Mouse (Mus musculus) gastrocnemius, postnatal 4 days (tissue): Measurements from ENCODE around the gene Hist1h2aa. TPM values are rescaled to one million over a fixed set of nuclear protein-coding genes. Genes with fewer than 3 reads are reported as not detected.

Source experiments
- DNase-seq, 2 experiments: peaks; one replicate each; pipeline ENCODE4 v3.0.0; 2021 to 2022; ENCODE audit warnings: low spot score in 2 of 2, mixed read lengths in 2 of 2
- microRNA-seq: library from miRNA; unstranded; fragments of <30 nt; microRNA quantifications from one replicate; pipeline ENCODE4 v1.2.0, GENCODE M21; 2021
- total RNA-seq, 2 experiments: library from RNA; stranded (reverse); gene quantifications; 2 replicates each; pipeline ENCODE4 v1.2.3; 2021

Gene Hist1h2aa
- total RNA-seq, 2 experiments from 2014 or later, result not detected

DNA sequence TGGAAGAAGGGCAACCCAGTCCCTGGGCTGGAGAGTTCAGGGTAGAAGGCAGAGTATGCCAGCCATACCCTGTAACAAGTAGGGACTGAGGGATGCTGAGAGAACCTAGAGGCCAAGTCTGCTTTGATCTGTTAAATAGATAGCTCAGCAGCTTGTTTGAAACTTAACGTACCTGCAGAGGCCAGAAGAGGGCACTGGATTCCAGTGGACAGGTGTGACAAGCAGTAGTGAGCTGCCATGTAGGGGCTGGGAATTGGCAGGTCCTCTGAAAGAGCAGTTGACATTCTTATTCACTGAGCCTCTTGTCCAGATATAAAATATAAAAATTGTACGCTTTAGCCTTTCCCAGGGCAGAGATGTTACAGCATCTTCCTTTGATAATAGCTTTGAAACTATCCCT, 8.6 kb downstream of the Hist1h2aa start:
- DNase-seq, result no peak

DNA sequence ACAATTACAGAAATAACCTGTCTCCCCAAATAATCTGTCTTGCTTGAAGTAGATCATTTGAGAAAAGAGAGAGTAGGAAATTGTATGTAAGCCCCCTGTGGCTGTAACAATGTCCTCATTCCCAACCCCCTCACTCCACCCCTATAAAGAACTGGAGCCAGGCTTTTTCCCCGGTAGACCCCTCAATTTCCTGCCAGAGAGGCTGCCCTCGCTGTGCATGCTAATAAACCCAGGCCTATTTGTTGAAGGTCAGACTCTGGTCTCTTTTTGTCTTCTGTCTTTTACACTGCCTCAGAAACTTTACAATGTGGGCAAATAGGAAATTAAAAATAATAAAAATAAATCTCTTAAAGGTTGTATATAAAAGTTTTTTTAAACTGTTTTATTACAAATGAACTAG, 12.0 kb downstream of the Hist1h2aa start:
- no peak for DNase-seq

DNA sequence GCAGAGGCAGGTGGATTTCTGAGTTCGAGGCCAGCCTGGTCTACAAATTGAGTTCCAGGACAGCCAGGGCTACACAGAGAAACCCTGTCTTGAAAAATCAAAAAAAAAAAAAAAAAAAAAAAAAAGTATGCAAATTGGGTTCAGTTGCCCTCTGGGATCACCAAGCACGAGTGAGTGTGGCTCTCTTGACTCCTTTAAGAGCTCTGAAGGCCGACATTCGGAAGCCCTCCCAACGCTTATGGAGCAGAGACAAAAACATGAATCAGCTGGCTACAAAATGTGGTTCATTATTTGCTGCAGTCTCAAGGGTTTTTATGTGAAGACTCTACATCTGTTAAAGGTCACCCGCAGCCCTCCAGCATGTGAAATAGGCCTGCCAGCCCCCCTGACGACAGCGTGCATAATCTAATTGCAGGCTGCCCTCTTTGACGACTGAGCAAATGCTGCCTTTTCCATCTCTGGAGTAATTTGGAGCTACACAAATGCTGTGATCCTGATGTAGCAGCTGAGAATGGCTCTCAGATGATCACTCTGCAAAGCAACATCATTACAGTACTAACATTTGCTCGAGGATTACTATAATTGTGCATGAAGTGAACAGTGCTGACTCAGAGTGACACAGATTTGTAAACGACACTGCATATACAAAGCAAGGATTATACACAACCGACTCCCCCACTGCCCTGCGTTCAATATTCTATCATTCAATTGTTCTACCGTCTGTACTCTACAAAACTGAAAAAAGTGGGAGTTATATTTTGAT, 15.4 kb downstream of the Hist1h2aa start:
- no peak for DNase-seq

DNA sequence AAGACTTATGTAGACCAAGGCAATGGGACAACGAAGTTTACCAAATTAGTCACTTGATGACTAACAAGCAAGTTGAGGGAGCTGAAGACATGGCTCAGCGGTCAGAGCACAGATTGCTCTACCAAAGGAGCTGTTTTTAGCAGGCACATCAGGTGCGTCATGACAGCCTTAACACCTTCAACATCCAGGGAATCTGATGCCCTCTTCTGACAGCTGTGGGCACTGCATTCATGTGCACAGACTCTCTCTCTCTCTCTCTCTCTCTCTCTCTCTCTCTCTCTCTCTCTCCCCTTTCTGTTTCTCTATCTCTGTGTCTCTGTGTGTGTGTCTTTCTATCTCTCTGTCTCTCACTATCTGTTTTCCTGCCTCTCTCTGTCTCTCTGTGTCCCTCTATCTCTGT, 16.7 kb downstream of the Hist1h2aa start:
- DNase-seq, result no peak

DNA sequence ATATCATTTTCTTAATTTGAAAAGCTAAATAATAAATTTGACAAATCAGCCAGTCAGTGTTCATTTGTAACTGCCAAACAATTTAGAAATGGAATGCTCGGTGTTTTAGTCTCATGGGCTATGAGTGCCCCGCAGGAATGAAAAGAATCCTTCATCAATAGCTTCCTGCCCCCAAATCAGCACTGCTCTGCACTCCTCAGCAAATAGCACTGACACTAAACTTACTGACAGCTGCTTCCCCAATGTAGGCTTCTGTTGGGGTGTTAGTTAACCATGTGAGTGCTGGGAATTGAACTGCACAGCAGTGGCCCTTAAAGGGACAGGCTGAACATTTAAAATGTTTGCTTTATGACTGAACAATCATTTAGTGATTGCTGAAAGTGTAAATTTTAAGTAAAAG, 25.5 kb downstream of the Hist1h2aa start:
- DNase-seq, result no peak

DNA sequence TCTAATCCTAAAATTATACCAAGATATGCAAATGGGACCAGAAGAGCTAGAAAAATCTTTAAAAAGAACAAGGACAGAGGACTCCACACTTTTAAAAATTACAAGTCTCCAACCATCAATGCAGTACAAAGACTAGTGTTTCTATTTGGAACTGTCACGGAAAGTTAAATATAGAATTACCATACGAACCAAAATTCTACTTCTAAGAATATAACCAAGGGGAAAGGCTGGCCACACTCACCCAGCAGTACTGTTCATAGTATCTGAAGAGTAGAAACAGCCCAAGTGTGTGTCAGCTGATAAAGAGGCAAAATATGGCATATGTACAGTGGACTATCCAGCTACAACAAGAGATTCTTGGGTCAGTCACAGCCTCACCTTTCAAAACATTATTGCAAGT, 30.6 kb downstream of the Hist1h2aa start:
- DNase-seq, result no peak

DNA sequence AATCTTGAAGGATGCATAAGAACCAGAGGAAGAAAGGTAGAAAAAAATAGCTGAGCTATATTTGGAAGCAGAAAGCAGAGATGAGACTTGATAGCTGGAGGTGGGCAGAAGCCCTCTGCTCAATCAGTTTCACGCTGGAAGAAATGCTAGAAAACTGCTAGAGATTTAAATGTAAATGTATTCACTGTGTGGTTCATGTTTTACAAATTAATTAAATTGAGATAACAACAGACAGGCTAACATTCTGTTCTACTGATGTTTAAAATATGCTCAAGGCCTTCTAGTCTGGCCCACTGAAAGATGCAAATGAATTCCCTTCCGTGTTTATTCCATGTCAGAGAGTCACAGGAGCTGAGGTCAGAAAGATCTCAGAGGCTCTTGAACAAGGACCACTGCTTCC, 37.6 kb downstream of the Hist1h2aa start:
- DNase-seq, result no peak

DNA sequence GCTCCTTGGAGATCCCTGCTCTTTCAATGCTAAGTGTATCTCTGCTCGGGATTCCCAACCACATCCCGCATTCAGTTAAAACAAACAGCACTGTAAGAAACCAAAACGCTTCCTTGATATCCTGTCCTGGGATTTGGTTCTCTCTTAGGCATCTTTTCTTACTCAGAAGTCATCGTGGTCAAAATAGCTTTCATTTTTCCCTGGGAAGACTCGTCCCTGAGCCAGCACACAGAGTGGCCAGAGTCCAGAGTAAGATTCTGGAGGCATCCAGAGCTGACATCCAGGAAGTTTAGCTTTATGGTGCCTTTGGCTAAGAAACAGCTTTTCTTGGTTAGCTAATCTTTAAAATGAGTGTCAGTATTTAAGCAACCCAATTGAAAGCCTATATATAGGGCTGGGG, 38.0 kb downstream of the Hist1h2aa start:
- DNase-seq, result no peak

Small RNA genes lying within 50 kb of the gene (microRNA-seq; reads per million reads assigned to microRNA genes)
- not detected for gene Gm44344

Other genes starting within 250 kb of the Hist1h2aa start
- 1 to 10 TPM; 1.3 to 1.6 TPM for gene Hist1h1t, start 238.6 kb upstream of the Hist1h2aa start, total RNA-seq
- 100 to 1,000 TPM; 206 to 241 TPM for gene Hist1h4c, start 236.0 kb upstream of the Hist1h2aa start, total RNA-seq
- 1 to 10 TPM; 5.9 to 6.6 TPM for gene Hfe, start 223.6 kb upstream of the Hist1h2aa start, total RNA-seq
- 100 to 1,000 TPM; 462 to 585 TPM for gene Hist1h1c, start 195.7 kb upstream of the Hist1h2aa start, total RNA-seq
- 100 to 1,000 TPM; 162 to 207 TPM for gene Hist1h3c, start 188.9 kb upstream of the Hist1h2aa start, total RNA-seq
- 100 to 1,000 TPM; 215 to 270 TPM for gene Hist1h2bb, start 187.7 kb upstream of the Hist1h2aa start, total RNA-seq
- 100 to 1,000 TPM; 390 to 456 TPM for gene Hist1h2ab, start 183.3 kb upstream of the Hist1h2aa start, total RNA-seq
- gene Hist1h3b, start 182.2 kb upstream of the Hist1h2aa start, total RNA-seq, result 100 to 1,000 TPM; 433 to 519 TPM
- gene Hist1h4b, start 177.4 kb upstream of the Hist1h2aa start, total RNA-seq, result 100 to 1,000 TPM; 298 to 366 TPM
- gene Hist1h4a, start 173.2 kb upstream of the Hist1h2aa start, total RNA-seq, result 100 to 1,000 TPM; 369 to 391 TPM
- gene Hist1h3a, start 172.1 kb upstream of the Hist1h2aa start, total RNA-seq, result 100 to 1,000 TPM; 353 to 457 TPM
- 100 to 1,000 TPM; 271 to 321 TPM for gene Hist1h1a, start 170.8 kb upstream of the Hist1h2aa start, total RNA-seq
- gene Trim38, start 164.5 kb upstream of the Hist1h2aa start, total RNA-seq, result not detected
- gene Slc17a2, start 127.5 kb upstream of the Hist1h2aa start, total RNA-seq, result under 1 TPM in 1 of 2 experiments, not detected in 1; 0.31 TPM
- gene Slc17a3, start 95.0 kb upstream of the Hist1h2aa start, total RNA-seq, result under 1 TPM; 0.17 to 0.18 TPM
- not detected for gene Slc17a1, start 66.7 kb upstream of the Hist1h2aa start, total RNA-seq
- not detected for gene Slc17a4, start 19.5 kb upstream of the Hist1h2aa start, total RNA-seq
- gene Hist1h2ba, start 306 bp upstream of the Hist1h2aa start, total RNA-seq, result not detected
- gene Scgn, start 56.8 kb downstream of the Hist1h2aa start, total RNA-seq, result not detected